Mouse (Mus musculus): Measurements from ENCODE around the gene Phrf1. TPM values are rescaled to one million over a fixed set of nuclear protein-coding genes. Genes with fewer than 3 reads are reported as not detected.
A peak's percentile ranks its signal among the peaks of the same experiment; 100 is the strongest.

The Phrf1 gene
- polyA plus RNA-seq, 1 experiment, result 22.5 TPM

GRCm38 (mm10) chr7:141265411-141265738, 36.8 kb downstream of the Phrf1 start:
- peak; percentile 18 for DNase-seq
- peak overlapping the region; percentile 23 for H3K4me3 ChIP-seq (replicated peaks; ENCODE audit: extremely low read depth, low read depth, low read length)
- TF ChIP-seq CTCF (IDR thresholded peaks at IDR 0.05; ENCODE audit: insufficient read depth, low read length) (no peak), POLR2A (IDR thresholded peaks at IDR 0.05; ENCODE audit: borderline replicate concordance, extremely low read depth, low read depth, low read length) (no peak)
- WGBS, result 26% methylated on average over 11 of the region's 11 CpGs
- peaks cover 8% of the 10 kb centered on the region for H3K4me1 ChIP-seq (ENCODE audit: control insufficient read depth, insufficient read depth, low read length)

- H3K4me1 ChIP-seq (ENCODE audit: control insufficient read depth, insufficient read depth, low read length), result peaks cover 8% of the 10 kb centered on the region
- WGBS, result 2% methylated on average over 25 of the region's 25 CpGs
- peak; percentile 74 for DNase-seq
- peak within 1 kb of the TSS; percentile 90 for H3K4me3 ChIP-seq (replicated peaks; ENCODE audit: extremely low read depth, low read depth, low read length)
- TF ChIP-seq CTCF (IDR thresholded peaks at IDR 0.05; ENCODE audit: insufficient read depth, low read length), result no peak
- TF ChIP-seq POLR2A (IDR thresholded peaks at IDR 0.05; ENCODE audit: borderline replicate concordance, extremely low read depth, low read depth, low read length), result peak; percentile 63; the same call in 1 of the 2 replicates
These were observed 37.4 kb downstream of the Phrf1 start, which contains the start of gene Irf7 for GRCm38 (mm10) chr7:141265739-141266561. Irf7 (minus strand) TSS chr7:141266481.

- Histone ChIP-seq H3K4me3 (replicated peaks; ENCODE audit: extremely low read depth, low read depth, low read length) (peak overlapping the region; percentile 51), H3K4me1 (ENCODE audit: control insufficient read depth, insufficient read depth, low read length) (peaks cover 8% of the 10 kb centered on the region)
- WGBS, result 38% methylated on average over 24 of the region's 24 CpGs
- TF ChIP-seq CTCF (IDR thresholded peaks at IDR 0.05; ENCODE audit: insufficient read depth, low read length), result no peak
- peak; percentile 28; the same call in 1 of the 2 replicates for TF ChIP-seq POLR2A (IDR thresholded peaks at IDR 0.05; ENCODE audit: borderline replicate concordance, extremely low read depth, low read depth, low read length)
- peak; percentile 26 for DNase-seq
These were observed 40.1 kb downstream of the Phrf1 start for GRCm38 (mm10) chr7:141268466-141269272.

GRCm38 (mm10) chr7:141269273-141269545, 40.6 kb downstream of the Phrf1 start:
- TF ChIP-seq CTCF (IDR thresholded peaks at IDR 0.05; ENCODE audit: insufficient read depth, low read length), result no peak
- no peak for TF ChIP-seq POLR2A (IDR thresholded peaks at IDR 0.05; ENCODE audit: borderline replicate concordance, extremely low read depth, low read depth, low read length)
- Histone ChIP-seq H3K4me1 (ENCODE audit: control insufficient read depth, insufficient read depth, low read length) (peaks cover 8% of the 10 kb centered on the region), H3K4me3 (replicated peaks; ENCODE audit: extremely low read depth, low read depth, low read length) (peak overlapping the region; percentile 51)
- DNase-seq, result no peak
- WGBS, result 59% methylated on average over 14 of the region's 14 CpGs

- no peak overlapping the region for H3K4me3 ChIP-seq (replicated peaks; ENCODE audit: extremely low read depth, low read depth, low read length)
- 79% methylated on average over 3 of the region's 3 CpGs for WGBS
- TF ChIP-seq POLR2A (IDR thresholded peaks at IDR 0.05; ENCODE audit: borderline replicate concordance, extremely low read depth, low read depth, low read length), result no peak
- no peak for TF ChIP-seq CTCF (IDR thresholded peaks at IDR 0.05; ENCODE audit: insufficient read depth, low read length)
- peaks cover 2% of the 10 kb centered on the region; the same call in 1 of the 2 replicates for H3K4me1 ChIP-seq (ENCODE audit: control insufficient read depth, insufficient read depth, low read length)
- no peak for DNase-seq
These were observed 42.0 kb downstream of the Phrf1 start for GRCm38 (mm10) chr7:141270631-141271030.

GRCm38 (mm10) chr7:141275356-141275755, 46.8 kb downstream of the Phrf1 start:
- TF ChIP-seq POLR2A (IDR thresholded peaks at IDR 0.05; ENCODE audit: borderline replicate concordance, extremely low read depth, low read depth, low read length) (no peak), CTCF (IDR thresholded peaks at IDR 0.05; ENCODE audit: insufficient read depth, low read length) (no peak)
- WGBS, result 85% methylated on average over 9 of the region's 9 CpGs
- H3K4me1 ChIP-seq (ENCODE audit: control insufficient read depth, insufficient read depth, low read length), result 0 out of 2 replicates have a peak, but pooled peaks cover 2% of the 10 kb centered on the region
- no peak overlapping the region for H3K4me3 ChIP-seq (replicated peaks; ENCODE audit: extremely low read depth, low read depth, low read length)
- DNase-seq, result no peak

GRCm38 (mm10) chr7:141276546-141276945, 48.0 kb downstream of the Phrf1 start, which contains the start of gene Cdhr5:
Cdhr5 (minus strand) TSS chr7:141276786.
- WGBS, result 65% methylated on average over 11 of the region's 11 CpGs
- TF ChIP-seq POLR2A (IDR thresholded peaks at IDR 0.05; ENCODE audit: borderline replicate concordance, extremely low read depth, low read depth, low read length), result no peak
- TF ChIP-seq CTCF (IDR thresholded peaks at IDR 0.05; ENCODE audit: insufficient read depth, low read length), result no peak
- Histone ChIP-seq H3K4me3 (replicated peaks; ENCODE audit: extremely low read depth, low read depth, low read length) (no peak within 1 kb of the TSS), H3K4me1 (ENCODE audit: control insufficient read depth, insufficient read depth, low read length) (0 out of 2 replicates have a peak, but pooled peaks cover 2% of the 10 kb centered on the region)
- no peak for DNase-seq

GRCm38 (mm10) chr7:141277701-141278678, 49.4 kb downstream of the Phrf1 start:
- 86% methylated on average over 11 of the region's 11 CpGs for WGBS
- no peak for DNase-seq
- 0 out of 2 replicates have a peak, but pooled peaks cover 2% of the 10 kb centered on the region for H3K4me1 ChIP-seq (ENCODE audit: control insufficient read depth, insufficient read depth, low read length)
- H3K4me3 ChIP-seq (replicated peaks; ENCODE audit: extremely low read depth, low read depth, low read length), result no peak overlapping the region
- TF ChIP-seq POLR2A (IDR thresholded peaks at IDR 0.05; ENCODE audit: borderline replicate concordance, extremely low read depth, low read depth, low read length) (no peak), CTCF (IDR thresholded peaks at IDR 0.05; ENCODE audit: insufficient read depth, low read length) (no peak)
